Mouse (Mus musculus) ES-Bruce4 (cell line): ENCODE measurements around the gene Slc7a7.

Experiments
- CTCF ChIP-seq: IDR thresholded peaks from one replicate; pipeline ENCODE4 v1.8.1; 2011; ENCODE audit warnings: low read depth, low read length
- EP300 ChIP-seq: IDR thresholded peaks from 2 replicates; pipeline ENCODE4 v1.6.1; 2011; ENCODE audit warnings: low read depth, low read length; ENCODE audit not compliant: insufficient read depth
- POLR2A ChIP-seq: IDR thresholded peaks from one replicate; pipeline ENCODE4 v1.8.1; 2011; ENCODE audit warnings: low read length; ENCODE audit not compliant: insufficient read depth

- TF ChIP-seq CTCF = no peak
- TF ChIP-seq EP300 = no peak
- TF ChIP-seq POLR2A = no peak
These were observed 8.6 kb upstream of the Slc7a7 start for GRCm38 (mm10) chr14:54426003-54426688.
